Mouse (Mus musculus): ENCODE results near the gene Git2.

Gene Git2

DNA sequence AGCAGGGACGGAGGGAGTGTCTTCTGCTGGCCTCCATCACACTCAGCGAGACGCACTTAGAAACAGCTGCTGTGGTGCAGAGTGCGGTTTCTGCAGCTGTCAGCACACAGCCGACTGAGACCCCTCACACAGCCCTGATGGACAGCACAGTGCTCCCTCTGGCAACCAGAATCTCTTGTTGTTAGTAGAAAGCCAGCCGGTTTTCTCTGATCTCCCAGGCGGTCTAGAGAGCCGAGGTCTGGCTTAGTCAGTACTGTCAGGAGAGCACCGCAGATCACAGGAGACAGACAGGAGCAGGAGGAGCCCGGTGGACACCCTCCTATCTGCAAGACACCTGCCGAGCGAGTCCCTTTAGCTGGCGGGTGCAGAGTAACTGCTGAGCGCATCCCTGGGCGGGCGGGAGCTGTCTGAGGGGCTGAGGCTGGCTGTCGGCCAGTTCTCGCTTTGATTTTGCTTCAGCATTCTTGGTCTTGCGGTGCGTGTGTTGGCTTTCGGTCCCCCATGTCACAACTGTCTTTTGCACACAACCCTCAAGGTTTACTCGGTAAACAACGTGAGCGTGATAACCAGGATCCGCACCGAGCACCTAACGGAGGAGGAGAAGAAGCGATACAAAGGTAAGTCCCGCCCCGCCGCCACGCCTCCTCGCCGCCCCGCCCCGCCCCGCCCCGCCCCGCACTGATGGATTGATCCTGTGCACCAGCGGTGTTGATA lies 21.1 kb upstream of the Git2 start:
- DNase-seq (ENCODE audit: low spot score), result no peak

- DNase-seq (ENCODE audit: low spot score), result no peak
Observed at GRCm38 (mm10) chr5:114795653-114796052, 20.3 kb upstream of the Git2 start.

DNA sequence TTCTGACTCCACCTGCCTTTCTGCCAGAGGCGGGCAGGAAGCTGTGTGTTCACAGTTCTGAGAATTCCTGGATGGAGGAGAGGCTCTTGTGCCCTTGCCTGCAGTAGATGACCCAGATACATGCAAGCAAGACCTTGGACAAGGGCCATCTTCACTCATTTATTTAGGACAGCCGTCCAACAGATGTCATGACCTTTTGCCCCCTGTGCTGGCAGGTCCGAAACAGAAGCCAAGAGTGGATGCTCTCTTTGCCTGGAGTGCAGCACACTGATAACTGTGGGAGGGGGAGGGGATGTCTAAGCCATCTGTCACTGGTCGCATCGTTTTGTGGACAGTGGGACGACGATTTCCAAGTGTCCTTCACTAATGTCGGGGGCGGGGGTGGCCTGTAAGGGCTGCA lies 19.9 kb upstream of the Git2 start:
- no peak for DNase-seq (ENCODE audit: low spot score)

GRCm38 (mm10) chr5:114794609-114795008 lies 19.3 kb upstream of the Git2 start:
- DNase-seq (ENCODE audit: low spot score), result no peak

GRCm38 (mm10) chr5:114793317-114793716 lies 18.0 kb upstream of the Git2 start:
- no peak for DNase-seq (ENCODE audit: low spot score)

DNA sequence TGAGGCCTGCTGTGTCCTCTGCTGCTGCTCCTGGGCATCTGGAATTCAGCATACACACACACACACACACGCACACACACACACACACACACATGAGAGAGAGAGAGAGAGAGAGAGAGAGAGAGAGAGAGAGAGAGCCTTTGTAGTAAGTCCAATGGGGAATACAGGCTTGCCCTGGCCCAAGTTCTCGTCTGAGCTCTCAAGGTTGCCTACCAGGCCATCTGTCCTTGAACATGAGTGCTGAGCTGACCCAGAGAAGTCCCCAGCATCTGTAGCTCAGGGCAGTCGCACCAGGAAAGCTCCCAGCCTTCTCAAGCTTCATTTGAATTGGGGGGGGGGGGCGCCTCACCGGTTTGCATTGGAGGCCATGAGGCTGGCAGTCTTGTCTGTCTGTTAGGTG lies 9.9 kb upstream of the Git2 start:
- no peak for DNase-seq (ENCODE audit: low spot score)

GRCm38 (mm10) chr5:114784622-114785165 lies 9.4 kb upstream of the Git2 start:
- no peak for DNase-seq (ENCODE audit: low spot score)

DNA sequence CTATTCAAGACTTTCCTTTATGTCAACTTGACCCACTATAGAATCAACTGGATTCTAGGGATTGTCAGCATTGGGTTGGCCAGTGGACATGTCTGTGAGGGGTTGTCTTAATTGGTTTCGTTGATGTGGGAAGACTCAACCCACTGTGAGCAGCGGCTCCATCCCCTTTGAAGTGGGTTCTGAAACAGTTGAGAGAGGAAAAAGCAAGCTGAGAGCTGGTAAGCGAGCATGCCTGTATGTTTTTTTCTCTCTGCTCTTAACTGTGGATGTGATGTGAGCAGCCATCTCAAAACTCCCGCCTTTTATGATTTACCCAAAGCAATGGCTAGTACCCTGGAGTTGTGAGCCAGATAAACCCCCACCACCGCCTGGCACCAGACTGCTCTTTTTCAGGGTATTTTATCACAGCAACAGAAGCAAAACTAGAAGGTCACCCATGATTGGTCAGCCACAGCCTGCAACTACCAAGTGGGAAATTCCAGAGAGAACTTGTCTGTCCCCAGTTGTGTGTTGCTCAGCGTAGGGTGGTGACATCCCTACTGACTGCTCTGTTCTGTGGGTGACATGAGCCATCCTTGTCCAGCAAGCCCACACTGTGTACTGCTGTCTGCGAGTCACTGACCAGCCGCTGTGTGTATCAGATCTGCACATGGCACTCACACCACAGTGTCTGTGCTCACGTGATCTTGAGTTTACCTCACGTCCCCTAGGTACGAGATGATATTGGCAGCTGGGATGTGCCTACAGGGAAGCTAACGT lies 8.3 kb upstream of the Git2 start:
- DNase-seq (ENCODE audit: low spot score), result no peak

- no peak for DNase-seq (ENCODE audit: low spot score)
Observed at GRCm38 (mm10) chr5:114782991-114783390, 7.7 kb upstream of the Git2 start.

DNA sequence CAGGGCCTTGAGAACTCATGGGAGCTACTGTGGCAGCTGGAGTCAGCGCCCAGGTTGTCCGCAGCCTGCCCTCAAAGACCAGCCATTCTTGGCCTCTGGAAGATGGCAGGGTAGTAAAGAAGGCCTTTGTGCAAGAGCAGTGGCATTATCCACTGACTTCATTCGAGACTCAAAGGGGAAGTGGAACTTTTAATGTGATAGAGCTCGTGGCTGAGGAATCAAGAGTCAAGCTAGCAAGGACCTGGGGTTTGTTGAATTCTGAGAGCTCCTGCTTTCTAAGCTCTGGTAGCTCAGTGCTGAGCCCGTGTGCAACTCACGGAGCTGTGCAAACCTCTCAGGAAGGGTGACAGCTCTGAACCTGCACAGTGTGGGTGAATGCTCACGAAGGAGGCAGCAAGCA lies 5.6 kb upstream of the Git2 start:
- no peak for DNase-seq (ENCODE audit: low spot score)

DNA sequence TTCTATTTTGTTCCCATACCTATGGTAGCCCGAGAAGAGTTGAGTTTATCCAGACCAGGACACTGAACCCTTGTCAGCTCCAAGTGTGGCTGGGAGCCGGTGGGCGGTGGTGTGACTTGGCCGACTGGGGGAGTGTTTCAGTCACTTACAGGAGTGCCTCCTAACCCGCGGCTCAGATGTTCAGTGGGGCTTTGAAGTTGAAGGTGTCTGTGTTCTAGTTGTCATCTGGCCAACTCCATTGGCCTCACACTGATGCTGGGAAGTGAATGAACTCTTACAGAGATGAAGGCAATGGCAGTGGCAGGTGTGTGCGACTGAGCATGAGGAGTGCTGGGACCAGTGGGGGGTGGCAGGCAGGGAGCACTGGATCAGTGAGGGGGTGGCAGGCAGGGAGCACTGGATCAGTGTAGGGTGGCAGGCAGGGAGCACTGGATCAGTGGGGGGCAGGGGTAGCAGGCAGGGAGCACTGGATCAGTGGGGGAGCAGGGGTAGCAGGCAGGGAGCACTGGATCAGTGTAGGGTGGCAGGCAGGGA lies 4.7 kb upstream of the Git2 start:
- DNase-seq (ENCODE audit: low spot score), result no peak

- DNase-seq (ENCODE audit: low spot score), result no peak
Observed at GRCm38 (mm10) chr5:114776174-114776573, 857 bp upstream of the Git2 start.

- peak; percentile 63 for DNase-seq (ENCODE audit: low spot score)
Observed at GRCm38 (mm10) chr5:114774403-114775051, 790 bp downstream of the Git2 start, which contains the start of gene Ankrd13a. TSS of gene Ankrd13a (plus strand) at chr5:114774677.

- no peak for DNase-seq (ENCODE audit: low spot score)
Observed at GRCm38 (mm10) chr5:114773780-114774179, 1.5 kb downstream of the Git2 start.

DNA sequence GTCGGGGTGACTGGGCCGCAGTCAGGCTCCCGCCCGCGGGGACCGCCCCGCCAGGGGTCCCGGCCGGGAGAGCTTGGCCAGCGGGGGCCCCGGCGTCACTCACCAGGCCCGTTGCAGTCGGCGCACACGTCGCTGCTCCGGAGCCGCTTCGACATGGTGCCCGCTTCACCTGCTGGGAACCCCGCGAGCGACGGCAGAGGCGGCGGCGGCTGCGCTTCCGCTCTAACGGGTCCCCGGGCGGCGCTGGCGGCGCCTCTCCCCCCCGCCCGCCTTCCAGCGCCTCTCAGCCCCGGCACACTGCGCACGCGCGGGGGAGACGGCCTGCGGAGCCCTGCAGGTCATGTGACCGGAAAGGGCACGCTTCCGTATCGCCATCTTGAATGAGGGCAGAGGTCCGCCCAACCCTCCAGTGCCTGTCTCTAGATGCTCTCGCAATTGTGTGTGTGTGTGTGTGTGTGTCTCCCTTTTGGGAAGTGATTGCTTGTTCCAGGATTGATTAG lies 2.1 kb downstream of the Git2 start:
- DNase-seq (ENCODE audit: low spot score), result peak; percentile 93

- DNase-seq (ENCODE audit: low spot score), result no peak
Observed at GRCm38 (mm10) chr5:114772456-114773203, 2.7 kb downstream of the Git2 start.

GRCm38 (mm10) chr5:114771796-114772195 lies 3.5 kb downstream of the Git2 start:
- no peak for DNase-seq (ENCODE audit: low spot score)

- no peak for DNase-seq (ENCODE audit: low spot score)
Observed at GRCm38 (mm10) chr5:114769786-114770185, 5.5 kb downstream of the Git2 start.

- no peak for DNase-seq (ENCODE audit: low spot score)
Observed at GRCm38 (mm10) chr5:114767185-114767584, 8.1 kb downstream of the Git2 start.

GRCm38 (mm10) chr5:114766686-114767085 lies 8.6 kb downstream of the Git2 start:
- DNase-seq (ENCODE audit: low spot score), result no peak
